Mouse (Mus musculus) common myeloid progenitor, adult 5-6 weeks (primary cell): Measurements from ENCODE around the gene 1700122O11Rik. TPM values are rescaled to one million over a fixed set of nuclear protein-coding genes. Genes with fewer than 3 reads are reported as not detected.
A peak's percentile ranks its signal among the peaks of the same experiment; 100 is the strongest.

Experiments
- ATAC-seq: replicated peaks from 2 replicates; pipeline ENCODE4 v1.8.0; 2016; ENCODE audit warnings: low read depth, mild to moderate bottlenecking, moderate TSS enrichment, inconsistent platforms; ENCODE audit not compliant: poor library complexity, severe bottlenecking
- total RNA-seq: library from RNA; stranded (forward); fragments of 200-1000, 187-1606 nt; gene quantifications from 2 replicates; pipeline ENCODE4 v1.2.3, GENCODE M21; 2017

The 1700122O11Rik gene
- total RNA-seq, result not detected in 2 replicates

DNA sequence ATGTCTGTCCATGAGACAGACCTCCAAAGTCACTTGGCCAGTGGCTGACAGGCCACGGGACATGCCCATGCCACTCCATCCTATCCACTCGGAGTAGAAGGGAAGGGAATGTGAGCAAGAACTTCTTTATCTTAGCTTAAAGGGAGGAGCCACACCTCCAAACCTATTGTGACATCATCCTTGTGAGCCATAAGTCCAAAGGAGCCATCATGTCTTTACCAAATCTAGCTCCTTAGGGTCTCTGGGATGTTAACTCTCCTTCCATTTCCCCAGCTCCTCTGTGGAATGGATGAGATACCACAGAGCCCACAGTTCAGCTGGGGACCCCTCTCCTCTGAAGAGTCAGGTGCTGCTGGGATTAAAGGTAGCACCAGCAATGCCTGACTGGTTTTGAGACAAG lies at the start of gene 1700122O11Rik:
Gene 1700122O11Rik (minus strand): TSS at position 101 of the 400 bp plus-strand sequence.
- no peak for ATAC-seq

GRCm38 (mm10) chr17:48080626-48081025 lies 42.5 kb upstream of the 1700122O11Rik start:
- ATAC-seq, result 0 out of 2 replicates have a peak, but pooled peaks have one; percentile 29

DNA sequence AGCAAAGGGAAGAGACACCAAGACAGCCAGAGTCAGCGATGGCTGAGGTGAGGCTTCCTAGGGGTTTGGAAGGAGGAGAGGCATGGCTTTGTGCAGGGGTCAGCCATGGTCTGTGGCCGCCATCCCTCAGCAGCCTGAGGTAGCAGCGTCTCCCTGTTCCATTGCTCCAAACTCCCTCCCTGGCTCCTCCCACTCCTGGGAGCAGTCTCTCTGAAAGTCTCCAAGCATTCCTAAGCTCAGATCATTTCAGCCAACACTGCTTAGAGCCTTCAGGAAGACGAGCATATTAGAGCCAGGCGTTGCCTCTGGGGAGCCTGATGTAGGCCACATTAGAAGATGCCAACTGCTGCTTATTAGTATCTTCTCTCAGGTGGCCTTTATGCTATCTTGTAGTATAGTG lies 29.6 kb upstream of the 1700122O11Rik start:
- ATAC-seq, result no peak

DNA sequence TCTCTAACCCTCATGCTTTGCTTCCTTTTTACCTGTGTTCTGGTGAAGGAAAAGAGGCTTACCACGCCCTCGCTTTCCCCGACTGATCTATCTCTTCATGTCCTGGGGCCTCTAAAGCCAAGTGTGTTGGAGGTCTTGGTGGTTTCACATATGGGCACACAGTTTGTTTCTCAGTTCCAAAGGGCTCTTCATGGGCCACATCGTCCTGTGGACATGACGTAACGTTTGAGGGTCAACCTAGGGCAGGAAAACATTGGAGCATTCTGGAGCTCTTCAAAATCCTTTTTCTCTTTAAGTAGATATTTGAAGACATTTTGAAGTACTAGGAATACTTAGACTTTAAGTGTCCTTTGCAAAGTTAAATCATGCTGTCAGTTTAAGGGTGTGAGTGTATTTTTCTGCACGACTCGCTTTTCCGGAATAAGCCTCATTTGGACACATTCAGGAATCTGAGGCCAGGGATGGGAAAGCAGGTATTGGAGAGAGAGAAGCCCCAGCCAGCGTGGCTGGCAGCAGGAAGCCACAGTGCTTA lies 29.1 kb upstream of the 1700122O11Rik start:
- ATAC-seq, result no peak

- ATAC-seq, result no peak
Observed at GRCm38 (mm10) chr17:48065081-48065501, 27.0 kb upstream of the 1700122O11Rik start.

- no peak for ATAC-seq
Observed at GRCm38 (mm10) chr17:48064196-48064843, 26.2 kb upstream of the 1700122O11Rik start.

DNA sequence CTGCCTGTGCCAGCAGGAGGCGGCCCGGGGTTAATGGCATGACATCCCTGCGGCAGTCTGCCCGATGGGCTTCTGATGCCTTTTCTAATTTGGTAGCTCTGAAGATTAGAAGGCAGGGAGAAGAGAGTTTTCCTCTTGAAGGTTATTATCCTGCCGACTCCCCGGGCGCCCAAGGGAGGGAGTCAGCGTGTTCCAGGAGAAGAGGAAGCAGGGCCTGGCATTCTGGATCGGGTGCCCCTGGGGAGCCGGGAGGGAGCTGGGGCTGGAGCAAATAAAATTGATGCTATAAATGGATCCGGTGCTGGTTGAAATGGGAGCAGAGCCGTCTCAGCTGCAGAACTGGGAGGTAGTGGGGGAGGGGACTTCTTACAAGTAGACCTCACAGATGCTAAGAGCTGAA lies 19.3 kb upstream of the 1700122O11Rik start:
- ATAC-seq, result no peak

DNA sequence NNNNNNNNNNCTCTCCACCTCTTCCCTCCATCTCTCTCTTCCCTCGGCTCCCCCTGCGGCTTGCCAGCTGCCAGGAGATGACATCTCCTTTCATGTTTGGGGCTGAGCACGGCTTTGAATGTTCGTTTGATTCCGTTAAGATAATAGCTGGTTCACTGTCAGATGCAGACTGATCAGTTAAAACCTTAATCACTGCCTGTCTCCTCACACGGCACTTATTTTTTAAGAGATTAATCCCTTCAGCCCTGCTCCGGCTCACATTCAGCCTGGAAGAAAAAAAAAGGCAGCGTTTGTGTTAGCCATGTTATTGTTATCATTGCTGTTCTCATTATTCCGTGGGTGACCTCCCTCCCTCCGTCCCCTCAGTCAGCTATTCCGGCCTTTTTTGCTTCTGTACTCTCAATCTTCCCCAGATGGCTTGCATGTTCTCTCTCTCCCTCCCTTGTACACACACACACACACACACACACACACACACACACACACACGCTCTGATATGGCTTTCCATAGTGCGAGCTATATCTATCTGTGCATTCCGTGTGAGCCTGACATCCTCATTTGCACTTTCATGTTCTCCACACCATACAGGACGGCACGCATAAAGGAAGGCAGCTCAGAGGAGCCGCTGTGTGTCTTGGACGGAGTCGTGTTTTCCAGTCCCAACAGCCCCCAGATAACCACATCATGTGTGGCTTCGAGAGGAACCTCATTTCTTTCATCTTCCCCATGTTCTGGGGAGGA lies 17.2 kb upstream of the 1700122O11Rik start:
- ATAC-seq, result no peak

DNA sequence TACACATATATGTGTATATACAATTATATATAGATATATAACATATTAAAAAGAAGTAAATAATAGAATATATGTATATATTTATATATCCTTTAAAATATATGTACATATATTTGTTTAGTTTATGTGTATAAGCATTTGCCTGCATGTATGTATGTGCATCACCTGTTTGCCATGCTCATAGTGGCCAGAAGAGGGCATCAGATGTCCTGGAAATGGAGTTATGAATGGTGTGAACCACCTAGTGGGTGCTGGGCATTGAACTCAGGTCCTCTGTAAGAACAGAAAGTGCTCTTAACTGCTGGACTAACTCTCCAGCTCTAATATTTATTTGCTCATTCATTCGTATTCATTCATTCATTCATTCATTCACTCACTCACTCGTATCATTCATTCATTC lies 15.6 kb upstream of the 1700122O11Rik start:
- ATAC-seq, result no peak

- no peak for ATAC-seq
Observed at GRCm38 (mm10) chr17:48052338-48053067, 14.4 kb upstream of the 1700122O11Rik start.

DNA sequence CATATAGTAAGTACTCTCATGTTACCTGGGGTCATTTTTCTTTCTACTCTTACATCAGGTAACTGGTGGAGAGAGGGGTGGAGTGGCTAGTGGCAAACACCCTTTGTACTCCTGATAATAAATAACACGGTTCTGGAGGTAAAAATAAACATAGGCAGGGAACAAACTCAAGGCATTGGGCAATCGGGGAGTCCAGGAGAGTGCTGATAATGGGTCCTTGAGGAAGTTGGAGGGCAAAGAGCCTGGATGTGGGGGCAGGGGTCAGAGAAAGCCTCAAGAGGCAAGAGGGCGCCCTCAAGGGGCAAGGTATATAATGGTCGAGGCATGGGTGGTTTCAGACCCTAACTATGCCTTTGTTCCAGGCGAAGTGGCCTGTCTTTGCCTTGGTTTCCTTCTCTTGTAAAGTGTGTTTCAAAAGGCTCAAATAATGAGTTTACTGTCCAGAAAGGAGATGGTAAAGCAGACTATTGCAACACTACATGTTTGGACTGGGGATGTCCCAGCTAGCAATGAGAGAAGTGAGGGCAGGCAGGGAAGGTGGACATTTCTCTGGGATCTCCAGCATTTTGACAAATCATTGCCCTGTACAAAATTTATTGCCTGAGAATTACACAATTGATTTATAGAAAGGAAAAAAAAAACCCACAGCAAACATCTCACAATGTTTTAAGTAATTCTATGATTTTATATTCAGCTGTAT lies 13.7 kb upstream of the 1700122O11Rik start:
- ATAC-seq, result no peak

DNA sequence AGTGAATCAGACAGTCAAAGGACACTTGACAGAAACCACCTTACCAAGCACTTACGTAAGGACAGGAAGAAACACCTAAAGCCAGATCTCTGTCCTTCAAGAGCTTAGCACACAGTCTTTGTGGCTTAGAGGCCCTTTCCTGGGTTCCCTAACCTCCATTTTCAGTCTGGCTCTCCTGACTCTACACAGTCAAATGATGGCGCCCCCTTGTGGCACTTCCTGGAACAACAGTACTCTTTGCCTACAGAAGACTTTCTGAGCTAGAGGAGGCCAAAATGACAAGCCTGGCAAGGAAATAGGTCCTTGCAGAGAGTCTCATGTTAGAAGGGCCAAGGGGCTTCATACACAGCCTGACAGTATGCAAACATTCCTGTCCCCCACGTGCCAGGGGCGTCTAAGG lies 7.5 kb upstream of the 1700122O11Rik start:
- ATAC-seq, result no peak

- peak; percentile 40 for ATAC-seq
Observed at GRCm38 (mm10) chr17:48043154-48043880, 5.2 kb upstream of the 1700122O11Rik start.

DNA sequence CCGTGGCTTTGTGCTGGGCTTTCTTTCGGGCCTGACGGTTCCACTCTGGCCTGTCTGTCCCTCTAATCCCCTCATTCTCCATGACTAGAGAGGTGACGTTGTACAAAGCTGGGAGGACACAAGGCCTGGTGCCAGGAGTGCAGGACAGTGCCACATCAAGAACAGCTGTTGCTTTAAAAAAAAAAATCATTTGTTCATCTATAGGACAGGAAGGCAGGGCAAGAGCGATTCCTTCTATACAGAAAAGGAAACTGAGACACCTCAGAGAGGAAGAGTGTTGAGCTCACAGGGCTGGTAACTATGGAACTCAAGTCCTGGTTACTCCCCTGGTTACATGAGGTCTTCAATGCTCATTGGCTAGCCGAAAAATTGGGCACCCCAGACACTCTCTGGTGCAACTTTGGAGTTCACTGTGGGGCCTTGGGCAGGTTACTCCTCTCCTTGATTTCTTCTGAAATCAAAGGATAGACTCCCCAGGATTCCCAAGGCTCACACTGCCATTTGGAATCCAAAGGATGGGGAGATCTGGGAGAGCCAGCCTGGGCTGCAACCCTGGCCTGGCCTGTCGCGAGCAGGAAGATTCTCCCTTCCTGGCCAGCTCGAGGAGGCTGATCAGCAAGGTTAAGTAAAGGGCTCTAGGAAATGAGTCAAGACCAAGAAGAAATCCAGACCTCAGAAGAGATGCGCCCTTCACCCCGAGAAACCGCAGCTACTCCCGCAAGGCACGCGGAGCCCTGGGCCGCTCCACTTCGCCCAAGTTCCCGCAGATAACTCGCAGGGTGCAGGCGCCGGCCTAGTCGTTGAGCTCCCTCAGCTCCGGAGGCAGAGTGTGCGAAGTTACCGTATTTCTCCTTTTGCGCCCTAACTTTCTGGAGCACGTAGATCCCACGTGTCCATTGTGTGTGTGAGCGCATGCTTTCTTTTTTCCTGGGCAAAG lies 3.5 kb upstream of the 1700122O11Rik start:
- ATAC-seq, result peak; percentile 48

DNA sequence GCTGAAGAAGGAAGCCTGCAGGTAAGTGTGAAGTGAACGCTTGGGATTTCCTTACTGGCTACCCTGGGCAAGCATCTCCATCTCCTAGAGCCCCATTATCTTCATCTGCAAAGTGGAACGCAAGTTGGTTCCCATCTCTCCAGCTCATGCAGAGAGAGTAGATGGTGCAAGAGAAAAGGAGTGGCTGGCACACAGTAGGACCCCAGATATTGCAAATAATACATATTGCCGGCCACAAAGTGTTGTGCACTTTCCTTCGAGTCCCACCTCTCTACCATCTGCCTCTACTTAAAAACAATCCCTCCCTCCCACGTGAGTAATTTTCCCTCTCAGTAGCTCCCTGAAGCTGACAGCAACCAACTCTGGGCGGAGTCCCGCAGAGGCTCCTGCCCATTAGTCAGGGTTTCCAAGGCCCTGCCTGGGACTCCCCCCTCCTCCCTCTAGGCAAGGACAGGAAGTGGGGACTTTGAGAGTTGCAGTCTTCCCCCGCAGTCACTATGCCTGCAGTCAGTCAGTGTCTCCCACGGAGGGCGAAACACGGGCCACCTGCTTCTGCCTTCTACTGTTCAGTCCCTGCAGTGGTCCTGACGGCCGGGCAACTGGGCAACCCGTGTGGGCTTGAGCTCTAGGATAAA lies 1.3 kb upstream of the 1700122O11Rik start:
- peak; percentile 79 for ATAC-seq

GRCm38 (mm10) chr17:48036921-48037320 lies 1.2 kb downstream of the 1700122O11Rik start:
- ATAC-seq, result no peak

DNA sequence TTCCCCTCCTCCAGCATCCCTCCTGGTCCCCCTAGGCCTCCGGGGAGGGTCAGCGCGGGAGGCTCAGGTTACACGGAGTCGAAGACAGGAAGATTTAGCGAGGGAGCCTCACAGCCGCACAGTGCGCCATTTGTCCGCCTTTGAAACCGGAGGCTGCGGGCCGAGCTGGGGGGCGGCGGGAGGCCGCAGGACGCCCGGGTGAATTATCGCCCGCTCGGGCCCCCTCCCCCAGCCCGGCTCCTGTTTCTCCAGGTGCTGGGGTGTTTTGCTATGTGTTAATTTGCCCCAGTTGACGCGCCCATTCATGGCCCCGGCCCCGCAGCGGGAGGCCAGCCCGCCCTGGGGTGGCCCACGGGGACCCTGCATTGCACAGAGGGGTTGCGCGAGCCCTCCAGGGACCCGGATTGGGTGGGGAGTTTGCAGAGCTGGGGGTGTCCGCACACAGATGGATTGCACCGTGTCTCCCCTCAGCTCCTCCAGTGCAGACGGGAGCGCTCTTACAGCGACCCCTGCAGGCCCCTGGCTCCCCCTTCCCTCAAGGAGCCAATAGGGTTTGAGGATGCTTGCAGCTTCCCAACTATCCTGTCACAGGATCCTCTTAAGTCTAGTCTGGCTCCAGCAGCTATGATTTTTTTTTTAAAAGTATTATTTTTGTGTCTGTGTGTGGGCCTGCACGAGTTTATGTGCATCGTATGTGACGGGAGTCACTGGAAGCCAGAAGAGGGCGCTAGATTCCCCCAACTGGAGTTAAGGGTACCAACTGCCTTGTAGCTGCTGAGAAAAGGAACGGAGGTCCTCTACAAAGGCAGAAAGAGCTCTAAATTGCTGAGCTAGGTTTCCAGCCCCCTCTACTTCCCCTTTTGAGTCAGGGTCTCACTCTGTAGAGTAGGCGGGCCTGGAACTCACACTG lies 6.3 kb downstream of the 1700122O11Rik start:
- ATAC-seq, result no peak
